Mouse (Mus musculus) adrenal gland (tissue): Measurements from ENCODE around the gene Focad.
"Not testable (repeated sequence)": the region's sequence is repeated elsewhere in the genome, so short reads cannot be mapped to it uniquely, and the experiment has no call there.

ENCODE experiments used
- intact Hi-C: fragments of 180-260 bp; cut with DNase I; formaldehyde crosslinking; loops from one replicate; pipeline ENCODE4 v1.15.1; 2025

Gene Focad

DNA sequence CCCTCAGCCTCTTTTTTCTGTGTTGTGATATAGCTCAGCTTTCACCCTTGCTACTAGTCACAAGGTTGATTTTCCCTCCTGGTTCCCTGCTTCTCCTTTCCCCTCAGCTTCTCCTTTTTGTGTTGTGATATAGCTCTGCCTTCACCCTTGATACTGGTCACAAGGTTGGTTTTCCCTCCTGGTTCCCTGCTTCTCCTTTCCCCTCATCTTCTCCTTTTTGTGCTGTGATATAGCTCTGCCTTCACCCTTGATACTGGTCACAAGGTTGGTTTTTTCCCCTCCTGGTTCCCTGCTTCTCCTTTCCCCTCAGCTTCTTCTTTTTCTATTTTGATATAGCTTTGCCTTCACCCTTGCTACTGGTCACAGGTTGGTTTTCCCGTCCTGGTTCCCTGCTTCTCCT lies 295.6 kb downstream of the Focad start:
- intact Hi-C loops, result no loop called here

- intact Hi-C loops, result not testable (repeated sequence)
Observed at GRCm38 (mm10) chr4:88390596-88390995, 296.2 kb downstream of the Focad start.

GRCm38 (mm10) chr4:88395717-88396116 lies 301.3 kb downstream of the Focad start:
- intact Hi-C loops, result no loop called here

DNA sequence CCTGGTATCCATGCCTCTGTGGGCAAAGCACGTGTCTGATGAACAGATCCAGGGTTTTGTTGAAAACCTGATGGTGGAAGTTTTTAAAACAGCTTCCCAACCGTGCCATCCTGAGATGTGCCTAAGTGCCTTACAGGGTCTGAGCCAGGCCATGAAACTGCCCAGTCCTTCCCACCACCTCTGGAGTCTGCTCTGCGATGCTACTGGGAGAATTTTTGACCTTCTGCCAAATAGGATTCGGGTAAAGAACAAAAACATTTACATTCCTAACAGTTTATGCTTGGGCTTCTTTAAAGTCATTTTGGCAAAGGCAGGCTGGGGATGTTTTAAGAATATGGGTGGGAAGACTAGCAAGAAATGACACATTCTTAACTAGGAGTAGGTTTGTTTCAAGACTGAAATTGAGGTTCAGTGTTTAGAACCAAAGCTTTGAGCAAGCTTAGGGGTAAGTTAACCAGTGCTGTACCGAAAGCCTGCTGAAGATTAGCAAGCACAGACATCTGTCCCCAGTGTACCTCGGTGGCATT lies 302.6 kb downstream of the Focad start:
- intact Hi-C loops, result no loop called here

GRCm38 (mm10) chr4:88400302-88400991 lies 306.0 kb downstream of the Focad start:
- intact Hi-C loops, result no loop called here

DNA sequence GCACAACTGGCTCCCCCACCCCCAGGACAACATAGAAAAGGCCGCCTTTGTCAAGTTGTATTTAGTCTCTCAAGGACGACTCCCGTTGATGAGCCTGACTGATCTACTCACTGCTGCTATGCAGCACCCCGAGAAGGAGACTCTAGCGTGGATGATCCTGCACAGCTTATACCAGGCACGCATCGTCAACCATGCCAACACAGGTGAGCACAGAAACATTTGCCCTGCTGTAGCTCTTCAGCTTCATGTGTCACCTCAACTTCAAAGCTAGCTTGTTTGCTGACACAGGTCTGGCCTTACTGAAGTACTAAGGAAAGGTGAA lies 306.5 kb downstream of the Focad start:
- intact Hi-C loops, result no loop called here

DNA sequence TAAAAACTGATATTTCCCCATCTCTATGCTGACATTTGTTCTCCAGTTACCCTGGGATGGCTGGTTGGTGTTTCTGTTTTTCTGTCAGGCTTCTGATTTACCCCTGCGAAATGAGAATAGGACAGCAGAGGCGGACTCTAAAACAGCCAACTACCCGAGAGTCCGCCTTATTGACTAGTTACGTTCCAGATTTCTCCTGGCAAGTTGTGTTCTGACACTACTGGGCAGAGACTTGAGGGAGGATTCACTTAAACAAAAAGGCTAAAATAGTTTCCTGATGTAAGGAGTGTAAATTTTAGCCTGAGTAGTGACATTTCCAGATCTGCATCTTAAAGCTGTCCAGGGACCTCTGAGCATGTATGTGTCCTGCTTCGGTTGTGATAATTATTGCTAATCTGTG lies 308.5 kb downstream of the Focad start:
- intact Hi-C loops, result no loop called here

GRCm38 (mm10) chr4:88406887-88407696 lies 312.7 kb downstream of the Focad start:
- intact Hi-C loops, result no loop called here

GRCm38 (mm10) chr4:88409279-88409678 lies 314.9 kb downstream of the Focad start:
- intact Hi-C loops, result no loop called here

DNA sequence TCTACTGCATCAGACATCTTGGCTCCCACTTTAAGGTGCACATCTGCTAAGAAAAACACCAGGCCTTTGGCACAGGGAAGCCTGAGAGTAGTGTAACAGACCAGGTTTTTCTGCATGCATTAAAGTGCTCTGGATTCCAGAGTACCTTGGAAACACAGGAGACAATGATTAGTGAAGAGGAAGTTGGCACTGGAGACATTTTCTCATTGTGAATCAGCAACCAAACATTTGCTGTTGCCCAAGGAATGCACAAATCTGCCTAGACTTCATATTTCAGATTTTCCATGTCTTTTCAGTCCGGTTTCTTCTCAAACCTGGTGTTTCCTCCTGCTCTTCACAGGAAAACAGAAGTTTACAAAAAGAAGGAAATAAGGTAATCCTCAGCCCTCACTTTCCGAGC lies 317.9 kb downstream of the Focad start:
- intact Hi-C loops, result no loop called here

DNA sequence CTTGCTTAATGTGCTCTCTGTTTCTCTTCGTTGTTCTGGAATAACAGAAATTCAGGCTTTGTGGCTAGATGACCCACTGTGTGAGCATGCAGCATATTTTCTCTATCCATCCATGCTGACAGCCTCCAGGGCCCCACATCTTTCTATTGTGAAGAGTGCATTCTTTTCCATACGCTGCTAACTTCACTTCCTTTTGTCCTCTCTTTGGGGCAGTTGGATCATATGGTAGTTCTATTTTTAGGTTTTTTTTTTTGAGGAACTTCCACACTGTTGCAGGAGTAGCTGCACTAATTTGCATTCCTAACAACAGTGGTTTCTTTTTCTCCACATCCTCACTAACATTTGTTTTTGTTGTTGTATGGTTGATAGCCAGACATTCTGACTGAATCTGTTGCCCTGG lies 320.6 kb downstream of the Focad start:
- intact Hi-C loops, result no loop called here

DNA sequence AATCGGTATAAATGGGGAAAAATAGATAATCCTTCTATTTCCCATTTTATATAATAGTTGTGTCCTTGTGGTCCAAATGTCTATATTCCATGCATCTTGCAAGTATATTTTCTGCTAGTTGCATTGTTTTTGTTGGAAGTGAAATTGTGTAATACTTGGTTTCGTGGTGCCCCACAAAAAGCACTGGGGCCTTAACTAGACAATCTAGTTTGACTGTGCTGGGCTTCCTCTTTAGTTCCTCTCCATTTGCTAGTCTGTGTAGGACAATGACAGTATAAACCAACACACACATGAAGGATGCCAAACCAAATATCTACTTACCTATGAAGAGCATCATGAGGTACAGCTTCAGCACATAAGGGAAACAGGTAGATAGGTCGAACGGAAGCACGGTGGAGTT lies 324.9 kb downstream of the Focad start:
- intact Hi-C loops, result no loop called here

GRCm38 (mm10) chr4:88424563-88424962 lies 330.1 kb downstream of the Focad start:
- intact Hi-C loops, result no loop called here

GRCm38 (mm10) chr4:88427630-88428239 lies 333.3 kb downstream of the Focad start:
- intact Hi-C loops, result no loop called here

- intact Hi-C loops, result no loop called here
Observed at GRCm38 (mm10) chr4:88432412-88433024, 338.1 kb downstream of the Focad start.

DNA sequence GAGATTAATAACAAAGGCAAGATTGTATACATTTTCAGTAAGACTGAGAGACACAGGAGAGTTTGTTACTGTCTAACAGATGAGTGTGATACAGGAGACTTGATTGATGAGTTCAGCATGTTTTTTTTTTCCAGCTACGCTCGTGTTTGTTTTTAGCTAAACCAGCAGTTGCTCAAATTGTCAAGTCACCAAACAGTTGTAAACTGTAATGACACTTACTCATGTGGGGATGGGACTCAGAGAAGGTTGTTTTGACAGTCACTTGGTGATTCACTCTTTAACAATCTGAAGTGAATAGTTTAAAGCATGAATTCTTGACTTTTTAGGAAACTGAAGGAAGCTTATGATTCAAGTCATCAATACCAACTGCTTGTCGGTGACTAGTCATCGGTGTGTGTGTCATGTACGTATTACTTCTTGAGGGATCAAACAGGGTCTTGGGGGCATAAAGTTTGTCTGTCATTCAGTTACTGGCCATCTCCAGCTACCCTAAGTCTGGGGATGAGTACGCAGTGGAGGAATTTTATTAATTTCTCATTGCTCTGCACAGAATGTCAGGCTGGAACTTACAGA lies 342.2 kb downstream of the Focad start:
- intact Hi-C loops, result no loop called here

DNA sequence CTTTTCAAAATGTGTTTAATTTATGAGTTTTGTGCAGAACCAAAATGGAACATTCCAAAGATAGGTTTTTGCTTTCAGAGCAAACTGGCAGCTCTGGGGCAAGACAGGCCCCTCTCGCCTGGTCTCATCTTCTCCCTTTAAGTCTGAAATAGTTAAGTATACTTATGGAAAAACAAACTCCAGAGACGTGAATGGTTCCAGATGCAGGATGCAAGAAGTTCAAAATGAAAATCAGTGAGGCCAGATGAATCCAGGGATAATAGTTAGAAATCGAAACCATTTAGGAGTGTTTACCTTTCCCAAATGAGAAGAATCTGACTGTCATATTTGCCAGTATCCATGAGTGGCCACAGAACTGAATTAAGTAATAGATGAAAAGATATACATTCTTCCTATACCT lies 342.7 kb downstream of the Focad start:
- intact Hi-C loops, result no loop called here

DNA sequence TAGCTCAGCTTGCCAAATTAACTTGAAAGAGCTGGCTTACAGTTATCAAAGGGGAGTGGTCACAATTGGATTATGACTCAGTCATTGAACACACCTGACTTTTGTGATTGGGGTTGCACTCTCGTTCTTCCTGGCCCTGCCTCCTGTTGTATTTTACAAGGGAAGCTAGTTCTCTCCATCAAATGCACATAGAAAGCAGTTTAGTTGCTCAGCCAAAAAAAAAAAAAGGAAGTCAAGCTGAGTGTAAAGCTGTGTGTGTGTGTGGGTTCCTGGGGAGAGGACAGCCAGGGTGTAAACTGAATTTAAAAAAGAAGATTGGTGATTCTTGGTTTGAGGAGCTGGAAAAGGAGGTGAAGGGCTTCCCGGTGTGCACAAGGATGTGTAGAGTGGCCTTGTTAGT lies 343.5 kb downstream of the Focad start:
- intact Hi-C loops, result no loop called here

DNA sequence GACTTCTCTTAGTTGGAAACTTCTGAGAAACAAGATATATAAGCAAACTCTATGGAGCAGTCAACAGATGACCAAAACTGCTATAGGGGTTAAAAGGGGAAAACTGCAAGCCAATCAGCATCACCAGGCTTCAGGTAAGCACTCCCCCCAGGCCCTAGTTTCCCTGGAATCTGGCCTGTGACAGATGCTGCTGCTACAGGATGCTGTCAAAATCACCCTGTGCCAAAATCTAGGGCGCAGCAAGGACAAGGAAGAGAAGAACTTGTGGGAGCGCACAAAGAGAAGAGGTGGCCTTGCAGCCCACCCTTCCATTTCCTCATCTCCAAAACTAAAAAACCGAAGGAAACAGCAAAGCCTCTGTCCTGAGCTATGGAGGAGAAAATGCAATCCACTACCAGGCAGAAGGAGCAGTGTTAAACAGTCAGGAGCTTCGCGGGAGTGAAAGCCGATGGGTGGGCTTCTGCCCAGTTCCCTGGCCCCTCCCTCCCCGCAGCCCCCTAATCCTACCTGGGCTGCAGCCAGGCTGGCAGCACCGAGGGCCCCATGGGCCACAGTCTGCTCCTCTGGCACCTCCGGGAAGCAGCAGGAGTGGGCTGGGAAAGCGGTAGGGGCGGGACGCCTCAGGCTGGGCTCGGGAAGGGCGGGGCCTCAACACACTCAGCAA lies 344.0 kb downstream of the Focad start, which contains the start of gene Hacd4:
Hacd4 (minus strand) TSS at position 603 of the 664 bp plus-strand sequence.
- intact Hi-C loops, result no loop called here

DNA sequence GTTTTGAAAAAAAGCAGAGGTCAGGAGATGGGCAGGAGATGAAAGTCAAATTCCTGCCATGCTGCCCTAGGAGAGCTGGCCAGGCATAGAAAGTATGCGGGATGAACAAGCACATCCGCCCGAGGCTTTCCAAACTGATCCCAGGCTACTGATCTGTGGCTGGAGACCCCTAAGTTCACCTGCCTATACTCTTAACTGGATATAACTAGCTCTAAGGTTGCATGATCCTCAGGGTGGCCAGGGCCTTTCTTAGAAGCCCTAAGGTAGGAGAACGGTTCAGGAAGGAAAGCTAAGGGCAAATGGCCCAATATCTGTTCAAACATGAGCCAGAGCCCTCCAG lies 344.5 kb downstream of the Focad start:
- intact Hi-C loops, result no loop called here

DNA sequence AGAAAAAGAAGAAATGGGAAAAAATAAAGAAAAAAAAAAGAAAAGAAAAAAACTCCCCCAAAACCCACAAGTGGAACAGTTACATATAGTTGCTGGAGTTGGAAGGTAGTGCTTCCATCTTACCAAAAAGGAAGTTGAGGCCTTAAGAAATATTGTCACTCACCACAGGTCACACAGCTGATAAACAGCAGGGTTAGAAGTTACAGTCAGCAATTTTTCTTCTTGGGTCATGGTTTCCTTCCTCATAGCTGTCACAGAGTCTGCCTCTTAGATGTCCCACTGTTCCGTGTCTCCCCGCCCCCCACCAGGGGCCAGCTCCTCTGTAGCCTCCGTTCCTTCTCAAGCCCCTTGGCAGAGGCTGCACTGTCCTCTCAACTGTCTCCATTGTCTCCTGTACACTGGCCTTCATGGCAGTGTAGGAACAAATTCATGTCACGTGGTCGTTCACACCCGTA lies 345.3 kb downstream of the Focad start:
- intact Hi-C loops, result no loop called here
